Mouse (Mus musculus) G1E (cell line): ENCODE measurements around the gene Gm12169.

Experiments
- CTCF ChIP-seq: IDR thresholded peaks from 2 replicates; pipeline ENCODE4 v1.5.1; 2012; ENCODE audit warnings: low read depth, low read length, inconsistent platforms, mixed read lengths
- GATA1 ChIP-seq: IDR thresholded peaks from 2 replicates; pipeline ENCODE4 v1.6.1; 2012; ENCODE audit warnings: borderline replicate concordance, low read length, inconsistent platforms, mixed read lengths
- GATA2 ChIP-seq: IDR thresholded peaks from 2 replicates; pipeline ENCODE4 v1.6.1; 2012; ENCODE audit warnings: low read depth, low read length, inconsistent platforms, borderline replicate concordance
- TAL1 ChIP-seq: conservative IDR thresholded peaks from 2 replicates; pipeline ENCODE4 v1.6.1; 2012; ENCODE audit warnings: low read depth, low read length, inconsistent platforms, mixed read lengths

GRCm38 (mm10) chr11:46480517-46480916, 43.5 kb upstream of the Gm12169 start:
- TF ChIP-seq GATA2: no peak
- TF ChIP-seq CTCF: no peak
- TF ChIP-seq GATA1: no peak
- no peak for TF ChIP-seq TAL1
